Mouse (Mus musculus) forebrain, embryonic 16.5 days (tissue): ENCODE measurements at regions not wholly inside any gene's neighbourhood (a gene's known extent, or its start where the extent isn't known, plus 50 kb on each side); places are given as distances from the start of the nearest gene placed in this dataset.

Source experiments
- ATAC-seq: fragments of 200-750 bp; cut with Nextera tagmentation; 2 replicates; pipeline ENCODE4 v1.8.0; 2017; ENCODE audit warnings: mild to moderate bottlenecking, moderate library complexity
- H3K27ac ChIP-seq: fragments of 300-500 bp; sonication (generic); 2 replicates; pipeline ENCODE4 v1.5.1; 2014; ENCODE audit warnings: low read length, control low read depth
- H3K27me3 ChIP-seq: fragments of 300-500 bp; sonication (generic); replicated peaks from 2 replicates; pipeline ENCODE4 v1.6.1; 2014; ENCODE audit warnings: low read length; ENCODE audit not compliant: control insufficient read depth, insufficient read depth
- H3K36me3 ChIP-seq: fragments of 300-500 bp; sonication (generic); 2 replicates; pipeline ENCODE4 v1.6.1; 2014; ENCODE audit not compliant: control insufficient read depth, insufficient read depth
- H3K4me1 ChIP-seq: fragments of 300-500 bp; sonication (generic); replicated peaks from 2 replicates; pipeline ENCODE4 v1.6.1; 2014; ENCODE audit warnings: low read length; ENCODE audit not compliant: control insufficient read depth, insufficient read depth
- H3K4me2 ChIP-seq: fragments of 300-500 bp; sonication (generic); 2 replicates; pipeline ENCODE4 v1.6.1; 2014; ENCODE audit warnings: mild to moderate bottlenecking, low read length, control low read depth
- H3K4me3 ChIP-seq: fragments of 300-500 bp; sonication (generic); replicated peaks from 2 replicates; pipeline ENCODE4 v1.5.1; 2014; ENCODE audit warnings: mild to moderate bottlenecking, low read length, control low read depth
- H3K9ac ChIP-seq: fragments of 300-500 bp; sonication (generic); replicated peaks from 2 replicates; pipeline ENCODE4 v1.6.1; 2014; ENCODE audit warnings: low read depth, low read length, control low read depth
- H3K9me3 ChIP-seq: fragments of 300-500 bp; sonication (generic); 2 replicates; pipeline ENCODE4 v1.6.1; 2016; ENCODE audit warnings: low read length; ENCODE audit not compliant: control insufficient read depth
- WGBS: fragments of 180-500 bp; shearing (Covaris S2); extraction: QIAGEN DNeasy Blood & Tissue Kit; methylation state at CpG from one replicate; pipeline ENCODE4 v1.1.7; 2014; 5-methylcytosine and 5-hydroxymethylcytosine counted together

- Histone ChIP-seq H3K4me3 (no peak overlapping the region), H3K9me3 (no peaks in the 10 kb centered on the region), H3K4me2 (no peak overlapping the region), H3K36me3 (no peaks in the 10 kb centered on the region), H3K4me1 (peaks cover 5% of the 10 kb centered on the region), H3K27ac (no peak overlapping the region), H3K27me3 (no peaks in the 10 kb centered on the region), H3K9ac (no peak overlapping the region)
- no peak for ATAC-seq
- 58% methylated on average over 3 of the region's 3 CpGs for WGBS
Observed at GRCm38 (mm10) chr5:54200032-54200431, 201.7 kb downstream of the Stim2 start.

GRCm38 (mm10) chr5:54200587-54200986 is 202.3 kb downstream of the Stim2 start:
- no peaks in the 10 kb centered on the region for H3K9me3 ChIP-seq
- H3K27ac ChIP-seq: no peak overlapping the region
- ATAC-seq: no peak
- no peaks in the 10 kb centered on the region for H3K36me3 ChIP-seq
- H3K4me2 ChIP-seq: no peak overlapping the region
- no peak overlapping the region for H3K9ac ChIP-seq
- peaks cover 5% of the 10 kb centered on the region for H3K4me1 ChIP-seq
- H3K27me3 ChIP-seq: no peaks in the 10 kb centered on the region
- H3K4me3 ChIP-seq: no peak overlapping the region
- 75% methylated on average over 5 of the region's 5 CpGs for WGBS

GRCm38 (mm10) chr5:54211457-54211856 is 213.2 kb downstream of the Stim2 start:
- H3K9me3 ChIP-seq: no peaks in the 10 kb centered on the region
- ATAC-seq: no peak
- no peak overlapping the region for H3K4me2 ChIP-seq

GRCm38 (mm10) chr5:54212038-54212589 is 213.8 kb downstream of the Stim2 start:
- Histone ChIP-seq H3K27ac (no peak overlapping the region), H3K9me3 (no peaks in the 10 kb centered on the region), H3K27me3 (no peaks in the 10 kb centered on the region), H3K4me3 (no peak overlapping the region), H3K4me2 (no peak overlapping the region), H3K9ac (no peak overlapping the region), H3K36me3 (no peaks in the 10 kb centered on the region), H3K4me1 (no peaks in the 10 kb centered on the region)
- WGBS: 59% methylated on average over 5 of the region's 5 CpGs
- ATAC-seq: no peak

More at GRCm38 (mm10) chr5:54211457-54211856, 213.2 kb downstream of the Stim2 start:
- H3K9ac ChIP-seq: no peak overlapping the region
- no peak overlapping the region for H3K4me3 ChIP-seq
- H3K27me3 ChIP-seq: no peaks in the 10 kb centered on the region
- H3K4me1 ChIP-seq: no peaks in the 10 kb centered on the region
- H3K27ac ChIP-seq: no peak overlapping the region
- no peaks in the 10 kb centered on the region for H3K36me3 ChIP-seq

GRCm38 (mm10) chr5:54225031-54225430 is 226.7 kb downstream of the Stim2 start:
- no peak overlapping the region for H3K4me2 ChIP-seq
- H3K4me3 ChIP-seq: no peak overlapping the region
- H3K27ac ChIP-seq: no peak overlapping the region
- no peaks in the 10 kb centered on the region for H3K36me3 ChIP-seq
- no peaks in the 10 kb centered on the region for H3K27me3 ChIP-seq
- H3K9me3 ChIP-seq: no peaks in the 10 kb centered on the region
- H3K4me1 ChIP-seq: no peaks in the 10 kb centered on the region
- no peak overlapping the region for H3K9ac ChIP-seq
- ATAC-seq: no peak

- WGBS: 81% methylated on average over 1 of the region's 1 CpGs
- Histone ChIP-seq H3K27ac (no peak overlapping the region), H3K36me3 (no peaks in the 10 kb centered on the region), H3K4me2 (no peak overlapping the region), H3K9ac (no peak overlapping the region), H3K4me1 (no peaks in the 10 kb centered on the region), H3K27me3 (no peaks in the 10 kb centered on the region), H3K4me3 (no peak overlapping the region), H3K9me3 (no peaks in the 10 kb centered on the region)
- no peak for ATAC-seq
Observed at GRCm38 (mm10) chr5:54234580-54234979, 236.3 kb downstream of the Stim2 start.

- no peak overlapping the region for H3K27ac ChIP-seq
- no peaks in the 10 kb centered on the region for H3K9me3 ChIP-seq
- no peaks in the 10 kb centered on the region for H3K36me3 ChIP-seq
- WGBS: 37% methylated on average over 6 of the region's 6 CpGs
- no peaks in the 10 kb centered on the region for H3K27me3 ChIP-seq
- peak; percentile 61; the same call in 1 of the 2 replicates for ATAC-seq
- no peak overlapping the region for H3K9ac ChIP-seq
- no peaks in the 10 kb centered on the region for H3K4me1 ChIP-seq
- no peak overlapping the region for H3K4me2 ChIP-seq
- no peak overlapping the region for H3K4me3 ChIP-seq
Observed at GRCm38 (mm10) chr5:54235226-54235625, 236.9 kb downstream of the Stim2 start.

- H3K4me3 ChIP-seq: no peak overlapping the region
- no peak overlapping the region for H3K27ac ChIP-seq
- WGBS: 91% methylated on average over 2 of the region's 2 CpGs
- H3K9me3 ChIP-seq: no peaks in the 10 kb centered on the region
- no peak for ATAC-seq
- H3K4me2 ChIP-seq: no peak overlapping the region
- H3K4me1 ChIP-seq: no peaks in the 10 kb centered on the region
- H3K9ac ChIP-seq: no peak overlapping the region
- H3K27me3 ChIP-seq: no peaks in the 10 kb centered on the region
- H3K36me3 ChIP-seq: no peaks in the 10 kb centered on the region
Observed at GRCm38 (mm10) chr5:54237226-54237625, 238.9 kb downstream of the Stim2 start.

GRCm38 (mm10) chr5:54238646-54239167 is 240.4 kb downstream of the Stim2 start:
- no peak overlapping the region for H3K27ac ChIP-seq
- H3K4me3 ChIP-seq: no peak overlapping the region
- no peaks in the 10 kb centered on the region for H3K36me3 ChIP-seq
- H3K9me3 ChIP-seq: no peaks in the 10 kb centered on the region
- no peaks in the 10 kb centered on the region for H3K27me3 ChIP-seq
- no peak overlapping the region for H3K4me2 ChIP-seq
- 44% methylated on average over 3 of the region's 3 CpGs for WGBS
- no peak overlapping the region for H3K9ac ChIP-seq
- H3K4me1 ChIP-seq: no peaks in the 10 kb centered on the region
- no peak for ATAC-seq

GRCm38 (mm10) chr5:54239586-54239985 is 241.3 kb downstream of the Stim2 start:
- Histone ChIP-seq H3K9ac (no peak overlapping the region), H3K9me3 (no peaks in the 10 kb centered on the region), H3K36me3 (no peaks in the 10 kb centered on the region), H3K27ac (no peak overlapping the region), H3K4me1 (no peaks in the 10 kb centered on the region), H3K27me3 (no peaks in the 10 kb centered on the region), H3K4me3 (no peak overlapping the region), H3K4me2 (no peak overlapping the region)
- ATAC-seq: no peak
- WGBS: 86% methylated on average over 3 of the region's 3 CpGs
